Mouse (Mus musculus) olfactory bulb, adult 2 months (tissue): ENCODE results near the gene Sult6b1. TPM values are rescaled to one million over a fixed set of nuclear protein-coding genes. Genes with fewer than 3 reads are reported as not detected.

ENCODE experiments used
- H3K27ac ChIP-seq: fragments of 200-500 bp; 2 replicates; pipeline ENCODE4 v1.5.1; 2012; ENCODE audit warnings: low read depth, low read length; ENCODE audit not compliant: insufficient read depth
- H3K4me1 ChIP-seq: fragments of 200-500 bp; 2 replicates; pipeline ENCODE4 v1.6.1; 2012; ENCODE audit warnings: low read length; ENCODE audit not compliant: control insufficient read depth, insufficient read depth
- H3K4me3 ChIP-seq: fragments of 200-500 bp; 2 replicates; pipeline ENCODE4 v1.5.1; 2012; ENCODE audit warnings: mild to moderate bottlenecking, low read depth, low read length, moderate library complexity; ENCODE audit not compliant: insufficient read depth
- CTCF ChIP-seq: fragments of 200-500 bp; IDR thresholded peaks from 2 replicates; pipeline ENCODE4 v1.5.1; 2012; ENCODE audit warnings: low read depth, mild to moderate bottlenecking, low read length, moderate library complexity; ENCODE audit not compliant: insufficient read depth
- POLR2A ChIP-seq: fragments of 200-500 bp; IDR thresholded peaks from 2 replicates; pipeline ENCODE4 v1.6.1; 2012; ENCODE audit warnings: mild to moderate bottlenecking, low read depth, low read length, moderate library complexity; ENCODE audit not compliant: insufficient read depth
- WGBS: fragments of 180-500 bp; shearing (Covaris S2); methylation state at CpG from one replicate; pipeline ENCODE4 v1.1.7; 2018; 5-methylcytosine and 5-hydroxymethylcytosine counted together
- polyA plus RNA-seq: library from polyadenylated mRNA; stranded (reverse); fragments of >200 nt; gene quantifications from 2 replicates; pipeline ENCODE4 v1.2.4, GENCODE M21; 2012; ENCODE audit warnings: low replicate concordance; ENCODE audit not compliant: missing spikeins, insufficient read depth, insufficient read length

Sult6b1 gene
- polyA plus RNA-seq, 1 experiment = not detected

GRCm38 (mm10) chr17:78856243-78856642 is 50.5 kb downstream of the Sult6b1 start:
- TF ChIP-seq POLR2A (no peak), CTCF (no peak)
- WGBS = 93% methylated on average over 10 of the region's 10 CpGs
- no peaks in the 10 kb centered on the region for H3K4me1 ChIP-seq
- H3K27ac ChIP-seq = no peak overlapping the region
- no peak overlapping the region for H3K4me3 ChIP-seq

- TF ChIP-seq POLR2A (no peak), CTCF (no peak)
- Histone ChIP-seq H3K4me1 (no peaks in the 10 kb centered on the region), H3K27ac (no peak overlapping the region), H3K4me3 (no peak overlapping the region)
- WGBS = 96% methylated on average over 7 of the region's 7 CpGs
Observed at GRCm38 (mm10) chr17:78842271-78842928, 64.4 kb downstream of the Sult6b1 start.

- Histone ChIP-seq H3K27ac (no peak overlapping the region), H3K4me1 (no peaks in the 10 kb centered on the region), H3K4me3 (peak overlapping the region; percentile 68)
- 5% methylated on average over 2 of the region's 2 CpGs for WGBS
- no peak for TF ChIP-seq POLR2A
- no peak for TF ChIP-seq CTCF
Observed at GRCm38 (mm10) chr17:78836056-78836455, 70.7 kb downstream of the Sult6b1 start.

GRCm38 (mm10) chr17:78834856-78835835 is 71.6 kb downstream of the Sult6b1 start, which contains the start of the genes Heatr5b and Gpatch11:
Gene Heatr5b, minus strand, starts transcription at chr17:78835364.
Gene Gpatch11, plus strand, starts transcription at chr17:78835567.
- Histone ChIP-seq H3K4me1 (no peaks in the 10 kb centered on the region), H3K4me3 (peak within 1 kb of the TSS; percentile 68), H3K27ac (no peak within 1 kb of the TSS; the same call in 1 of the 2 replicates)
- peak; percentile 79 for TF ChIP-seq POLR2A
- TF ChIP-seq CTCF = no peak
- WGBS = under 1% methylated on average over 81 of the region's 81 CpGs

Other genes with a start within 250 kb of the Sult6b1 start
- gene Strn, start 169.8 kb downstream of the Sult6b1 start, polyA plus RNA-seq = not detected in 2 replicates
- gene Heatr5b, start 71.6 kb downstream of the Sult6b1 start, polyA plus RNA-seq = 184 TPM in 1 of 2 replicates, not detected in the other
- gene Gpatch11, start 71.4 kb downstream of the Sult6b1 start, polyA plus RNA-seq = not detected in 2 replicates
- gene Eif2ak2, start 24.4 kb downstream of the Sult6b1 start, polyA plus RNA-seq = not detected in 2 replicates
- gene Cebpzos, start 9.5 kb upstream of the Sult6b1 start, polyA plus RNA-seq = not detected in 2 replicates
- gene Cebpz, start 30.1 kb upstream of the Sult6b1 start, polyA plus RNA-seq = not detected in 2 replicates
- gene Ndufaf7, start 30.1 kb upstream of the Sult6b1 start, polyA plus RNA-seq = not detected in 2 replicates
- not detected in 2 replicates for gene Prkd3, start 113.8 kb upstream of the Sult6b1 start, polyA plus RNA-seq
- not detected in 2 replicates for gene Qpct, start 144.9 kb upstream of the Sult6b1 start, polyA plus RNA-seq